Comparison of ENCODE assay signal across 15 mouse cellular contexts in the genomic region with DNA sequence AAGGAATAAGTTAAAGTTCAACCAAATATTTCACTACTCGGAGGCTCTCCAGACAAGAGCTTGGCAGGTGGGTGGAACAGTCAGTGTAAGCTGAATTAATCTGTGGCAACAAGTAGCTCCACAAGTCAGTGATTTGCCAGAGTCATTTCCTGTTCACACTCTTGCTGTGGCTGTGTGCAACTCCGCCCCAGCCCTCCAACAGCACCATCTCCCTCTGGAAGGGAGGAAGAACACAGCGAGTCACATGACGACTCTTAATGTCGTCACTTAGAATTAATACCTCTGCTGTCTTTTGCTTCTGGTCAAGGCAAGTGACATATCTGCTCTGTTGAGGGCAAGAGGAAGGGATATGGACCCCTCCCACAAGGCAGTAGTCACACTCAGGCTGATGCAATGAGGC.
DNase-seq lines count a peak whose midpoint lies in the region; ATAC-seq and TF ChIP-seq lines count a peak whose summit lies in the region.
"Had no signal": no experiment of that assay in that cellular context is flagged by ENCODE, and none has a peak within 500 bp of the region (broad histone marks: within the 10 kb centered on the region; RNA-seq: fewer than 3 reads in every experiment).

No protein-coding gene starts in this region.

- H3ac ChIP-seq in myocyte (ENCODE audit: control insufficient read depth, insufficient read length): no peak overlapping the region

- DNase-seq in lung, embryonic 14.5 days: peak; percentile 37
- no peak for DNase-seq in lung, postnatal 14 days
- DNase-seq in CD4-positive helper T cell, adult 2 months (ENCODE audit: low read depth, low spot score): peak; percentile 24
- DNase-seq in R1 (ENCODE audit: low read depth, low spot score): peak; percentile 14
- DNase-seq in cerebellum, adult 8-10 months: no peak
- DNase-seq in adrenal gland, postnatal 25 days: no peak
- DNase-seq: adrenal gland, postnatal 10 days; cerebellum, postnatal 25 days; heart, adult 2 months; kidney, postnatal 25 days; right cerebral cortex, adult 18-20 months; thymus, adult 18-20 months had no signal

- no peaks in the 10 kb centered on the region for H3K36me3 ChIP-seq in lung, embryonic 14.5 days (ENCODE audit: insufficient read depth)
- no peaks in the 10 kb centered on the region for H3K36me3 ChIP-seq in myocyte (ENCODE audit: control insufficient read depth, insufficient read depth)
- H3K36me3 ChIP-seq: embryonic facial prominence, embryonic 12.5 days had no signal

- no peaks in the 10 kb centered on the region for H3K9me3 ChIP-seq in lung, embryonic 14.5 days (ENCODE audit: low read depth, low read length)
- H3K9me3 ChIP-seq: embryonic facial prominence, embryonic 12.5 days had no signal

- TF ChIP-seq POLR2A in myocyte (IDR thresholded peaks at IDR 0.05; ENCODE audit: insufficient read length, low read depth): no peak

- no peak overlapping the region for H3K9ac ChIP-seq in lung, embryonic 14.5 days
- H3K9ac ChIP-seq: embryonic facial prominence, embryonic 12.5 days had no signal

- TF ChIP-seq CTCF in lung, embryonic 14.5 days (IDR thresholded peaks at IDR 0.05; ENCODE audit: low read depth): no peak

- no peak overlapping the region for H3K4me3 ChIP-seq in lung, embryonic 14.5 days (ENCODE audit: low read depth, low read length)
- no peak overlapping the region for H3K4me3 ChIP-seq in myocyte
- H3K4me3 ChIP-seq: embryonic facial prominence, embryonic 12.5 days; heart, adult 2 months had no signal

- no peak overlapping the region for H3K27ac ChIP-seq in lung, embryonic 14.5 days (ENCODE audit: low read depth)
- H3K27ac ChIP-seq: embryonic facial prominence, embryonic 12.5 days; heart, adult 2 months had no signal

- no peaks in the 10 kb centered on the region for H3K79me2 ChIP-seq in myocyte (ENCODE audit: control insufficient read depth, insufficient read depth)

- 49% methylated on average over 5 of the region's 5 CpGs for WGBS in lung, embryonic 14.5 days

- no peaks in the 10 kb centered on the region for H3K4me1 ChIP-seq in lung, embryonic 14.5 days (ENCODE audit: insufficient read depth)
- H3K4me1 ChIP-seq: embryonic facial prominence, embryonic 12.5 days had no signal

- no peak overlapping the region for H3K4me2 ChIP-seq in lung, embryonic 14.5 days
- H3K4me2 ChIP-seq in myocyte (ENCODE audit: low read depth): peak overlapping the region; percentile 25
- H3K4me2 ChIP-seq: embryonic facial prominence, embryonic 12.5 days had no signal

- peak; percentile 31; the same call in 1 of the 2 replicates for ATAC-seq in lung, embryonic 14.5 days (ENCODE audit: insufficient read depth)
- ATAC-seq: inflammation-experienced regulatory T-cells, adult 6 months had no signal

- no peaks in the 10 kb centered on the region for H3K27me3 ChIP-seq in lung, embryonic 14.5 days (ENCODE audit: insufficient read depth, low read length)
- no peaks in the 10 kb centered on the region for H3K27me3 ChIP-seq in myocyte (ENCODE audit: control insufficient read depth, insufficient read depth, insufficient read length)
- H3K27me3 ChIP-seq: embryonic facial prominence, embryonic 12.5 days had no signal

TF ChIP-seq in myocyte, 11 proteins besides CTCF, POLR2A, EP300 and RAD21:
- TF ChIP-seq TCF3 (IDR thresholded peaks at IDR 0.05; ENCODE audit: insufficient read length, low read depth) (no peak), USF1 (IDR thresholded peaks at IDR 0.05; ENCODE audit: low read depth) (no peak), SRF (IDR thresholded peaks at IDR 0.05; ENCODE audit: control insufficient read depth, insufficient read length, low read depth) (no peak), MYOG (IDR thresholded peaks at IDR 0.05; ENCODE audit: control insufficient read depth in 1 of 3, insufficient read depth in 1 of 3, insufficient read length in 2 of 3, low read depth in 2 of 3) (no peak), MYOD1 (IDR thresholded peaks at IDR 0.05; ENCODE audit: control insufficient read depth in 1 of 3, insufficient read length in 2 of 3, low read depth in 2 of 3) (no peak), POLR2AphosphoS2 (IDR thresholded peaks at IDR 0.05; ENCODE audit: insufficient read length, low read depth) (no peak), TCF12 (IDR thresholded peaks at IDR 0.05; ENCODE audit: insufficient read depth, poor library complexity, severe bottlenecking) (no peak), CEBPB (IDR thresholded peaks at IDR 0.05; ENCODE audit: insufficient read depth, poor library complexity, severe bottlenecking) (no peak), MAX (IDR thresholded peaks at IDR 0.05; ENCODE audit: low read depth) (no peak), E2F4 (IDR thresholded peaks at IDR 0.05; ENCODE audit: insufficient read depth) (no peak), REST (IDR thresholded peaks at IDR 0.05; ENCODE audit: insufficient read depth, insufficient read length) (no peak)

Comparison
In these comparisons a context has a peak if more than half of its experiments do, and no peak if none do; other contexts are left out.
1. DNase-seq: peak in lung, embryonic 14.5 days (single experiment), CD4-positive helper T cell, adult 2 months (single experiment) and R1 (single experiment); none in lung, postnatal 14 days (single experiment), cerebellum, adult 8-10 months (single experiment) and adrenal gland, postnatal 25 days (single experiment).